Mouse (Mus musculus): ENCODE results near the gene Tlk1. TPM values are rescaled to one million over a fixed set of nuclear protein-coding genes. Genes with fewer than 3 reads are reported as not detected.

The Tlk1 gene
- polyA plus RNA-seq, 1 experiment = 7.3 TPM

- Histone ChIP-seq H3K36me3 (ENCODE audit: control insufficient read depth, insufficient read depth, low read length) (no peaks in the 10 kb centered on the region), H3K4me1 (ENCODE audit: control insufficient read depth, insufficient read depth, low read length) (no peaks in the 10 kb centered on the region), H3K27me3 (ENCODE audit: control insufficient read depth, insufficient read depth, low read length) (no peaks in the 10 kb centered on the region), H3K4me3 (ENCODE audit: control insufficient read depth, low read depth, low read length) (no peak overlapping the region), H3K27ac (ENCODE audit: control insufficient read depth, insufficient read depth, low read depth, low read length) (no peak overlapping the region)
- TF ChIP-seq CTCF (IDR thresholded peaks at IDR 0.05; ENCODE audit: control insufficient read depth, insufficient read depth, insufficient replicate concordance, low read depth, low read length) (no peak), POLR2A (IDR thresholded peaks at IDR 0.05; ENCODE audit: control insufficient read depth, low read depth, low read length) (no peak)
Measured at GRCm38 (mm10) chr2:70862881-70863280, 37.4 kb upstream of the Tlk1 start.

- Histone ChIP-seq H3K27me3 (ENCODE audit: control insufficient read depth, insufficient read depth, low read length) (no peaks in the 10 kb centered on the region), H3K36me3 (ENCODE audit: control insufficient read depth, insufficient read depth, low read length) (no peaks in the 10 kb centered on the region)
- TF ChIP-seq POLR2A (IDR thresholded peaks at IDR 0.05; ENCODE audit: control insufficient read depth, low read depth, low read length) (no peak), CTCF (IDR thresholded peaks at IDR 0.05; ENCODE audit: control insufficient read depth, insufficient read depth, insufficient replicate concordance, low read depth, low read length) (no peak)
Measured at GRCm38 (mm10) chr2:70859740-70860139, 34.2 kb upstream of the Tlk1 start.

GRCm38 (mm10) chr2:70856971-70857370, 31.4 kb upstream of the Tlk1 start:
- no peak for TF ChIP-seq CTCF (IDR thresholded peaks at IDR 0.05; ENCODE audit: control insufficient read depth, insufficient read depth, insufficient replicate concordance, low read depth, low read length)
- TF ChIP-seq POLR2A (IDR thresholded peaks at IDR 0.05; ENCODE audit: control insufficient read depth, low read depth, low read length) = no peak
- Histone ChIP-seq H3K4me1 (ENCODE audit: control insufficient read depth, insufficient read depth, low read length) (no peaks in the 10 kb centered on the region), H3K27me3 (ENCODE audit: control insufficient read depth, insufficient read depth, low read length) (no peaks in the 10 kb centered on the region), H3K4me3 (ENCODE audit: control insufficient read depth, low read depth, low read length) (no peak overlapping the region), H3K27ac (ENCODE audit: control insufficient read depth, insufficient read depth, low read depth, low read length) (no peak overlapping the region), H3K36me3 (ENCODE audit: control insufficient read depth, insufficient read depth, low read length) (no peaks in the 10 kb centered on the region)

More at GRCm38 (mm10) chr2:70859740-70860139, 34.2 kb upstream of the Tlk1 start:
- Histone ChIP-seq H3K4me3 (ENCODE audit: control insufficient read depth, low read depth, low read length) (no peak overlapping the region), H3K4me1 (ENCODE audit: control insufficient read depth, insufficient read depth, low read length) (no peaks in the 10 kb centered on the region), H3K27ac (ENCODE audit: control insufficient read depth, insufficient read depth, low read depth, low read length) (no peak overlapping the region)

GRCm38 (mm10) chr2:70854231-70854888, 28.8 kb upstream of the Tlk1 start:
- Histone ChIP-seq H3K4me1 (ENCODE audit: control insufficient read depth, insufficient read depth, low read length) (no peaks in the 10 kb centered on the region), H3K36me3 (ENCODE audit: control insufficient read depth, insufficient read depth, low read length) (no peaks in the 10 kb centered on the region), H3K4me3 (ENCODE audit: control insufficient read depth, low read depth, low read length) (no peak overlapping the region), H3K27ac (ENCODE audit: control insufficient read depth, insufficient read depth, low read depth, low read length) (no peak overlapping the region), H3K27me3 (ENCODE audit: control insufficient read depth, insufficient read depth, low read length) (no peaks in the 10 kb centered on the region)
- TF ChIP-seq CTCF (IDR thresholded peaks at IDR 0.05; ENCODE audit: control insufficient read depth, insufficient read depth, insufficient replicate concordance, low read depth, low read length) (no peak), POLR2A (IDR thresholded peaks at IDR 0.05; ENCODE audit: control insufficient read depth, low read depth, low read length) (no peak)

GRCm38 (mm10) chr2:70853329-70853728, 27.8 kb upstream of the Tlk1 start:
- no peak overlapping the region for H3K4me3 ChIP-seq (ENCODE audit: control insufficient read depth, low read depth, low read length)
- no peak overlapping the region for H3K27ac ChIP-seq (ENCODE audit: control insufficient read depth, insufficient read depth, low read depth, low read length)
- no peaks in the 10 kb centered on the region for H3K27me3 ChIP-seq (ENCODE audit: control insufficient read depth, insufficient read depth, low read length)
- no peak for TF ChIP-seq CTCF (IDR thresholded peaks at IDR 0.05; ENCODE audit: control insufficient read depth, insufficient read depth, insufficient replicate concordance, low read depth, low read length)
- TF ChIP-seq POLR2A (IDR thresholded peaks at IDR 0.05; ENCODE audit: control insufficient read depth, low read depth, low read length) = no peak
- H3K4me1 ChIP-seq (ENCODE audit: control insufficient read depth, insufficient read depth, low read length) = no peaks in the 10 kb centered on the region
- no peaks in the 10 kb centered on the region for H3K36me3 ChIP-seq (ENCODE audit: control insufficient read depth, insufficient read depth, low read length)

- H3K27ac ChIP-seq (ENCODE audit: control insufficient read depth, insufficient read depth, low read depth, low read length) = no peak overlapping the region
- no peaks in the 10 kb centered on the region for H3K36me3 ChIP-seq (ENCODE audit: control insufficient read depth, insufficient read depth, low read length)
- no peak overlapping the region for H3K4me3 ChIP-seq (ENCODE audit: control insufficient read depth, low read depth, low read length)
- no peaks in the 10 kb centered on the region for H3K4me1 ChIP-seq (ENCODE audit: control insufficient read depth, insufficient read depth, low read length)
- TF ChIP-seq CTCF (IDR thresholded peaks at IDR 0.05; ENCODE audit: control insufficient read depth, insufficient read depth, insufficient replicate concordance, low read depth, low read length) (no peak), POLR2A (IDR thresholded peaks at IDR 0.05; ENCODE audit: control insufficient read depth, low read depth, low read length) (no peak)
- H3K27me3 ChIP-seq (ENCODE audit: control insufficient read depth, insufficient read depth, low read length) = no peaks in the 10 kb centered on the region
Measured at GRCm38 (mm10) chr2:70852796-70853221, 27.3 kb upstream of the Tlk1 start.

- H3K36me3 ChIP-seq (ENCODE audit: control insufficient read depth, insufficient read depth, low read length) = no peaks in the 10 kb centered on the region
- no peak for TF ChIP-seq POLR2A (IDR thresholded peaks at IDR 0.05; ENCODE audit: control insufficient read depth, low read depth, low read length)
- no peak for TF ChIP-seq CTCF (IDR thresholded peaks at IDR 0.05; ENCODE audit: control insufficient read depth, insufficient read depth, insufficient replicate concordance, low read depth, low read length)
- H3K27ac ChIP-seq (ENCODE audit: control insufficient read depth, insufficient read depth, low read depth, low read length) = no peak overlapping the region
- no peaks in the 10 kb centered on the region for H3K4me1 ChIP-seq (ENCODE audit: control insufficient read depth, insufficient read depth, low read length)
- no peaks in the 10 kb centered on the region for H3K27me3 ChIP-seq (ENCODE audit: control insufficient read depth, insufficient read depth, low read length)
- H3K4me3 ChIP-seq (ENCODE audit: control insufficient read depth, low read depth, low read length) = no peak overlapping the region
Measured at GRCm38 (mm10) chr2:70852186-70852795, 26.8 kb upstream of the Tlk1 start.
